In the genomic region with DNA sequence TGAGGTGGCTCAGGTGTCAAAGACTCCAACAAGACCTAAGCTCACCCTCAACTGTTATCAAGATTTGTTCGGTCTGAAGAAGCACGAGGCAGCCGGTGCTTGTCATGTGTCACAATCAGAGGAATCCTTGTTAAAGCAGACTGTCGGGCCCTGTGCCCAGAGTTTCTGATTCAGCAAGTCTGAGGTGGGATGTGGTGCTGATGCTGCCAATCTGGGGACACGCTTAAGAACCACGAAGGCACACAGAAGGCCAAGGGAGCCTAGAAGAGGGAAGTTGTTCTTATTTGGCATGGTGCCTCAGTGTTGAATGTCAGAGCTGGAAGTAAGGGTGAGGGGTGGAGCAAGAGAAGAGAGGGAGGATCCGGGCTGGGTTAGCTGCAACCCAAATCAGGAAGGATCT, we compare ENCODE assay signal across 8 mouse cellular contexts.
DNase-seq lines count a peak whose midpoint lies in the region.

No protein-coding gene starts in this region.

- peak; percentile 59 for DNase-seq in urinary bladder, postnatal 14 days (ENCODE audit: low spot score)
- DNase-seq in urinary bladder, adult 2 months (ENCODE audit: low spot score), result no peak
- DNase-seq in heart, adult 8-10 months (ENCODE audit: low spot score), result peak; percentile 48
- peak; percentile 53 to 67 for DNase-seq in left cerebral cortex, postnatal 10 days (ENCODE audit: extremely low spot score in 1 of 2, low spot score in 2 of 2)
- DNase-seq in right cerebral cortex, postnatal 10 days (ENCODE audit: low spot score in 2 of 2), result peak; percentile 82 to 87
- no peak for DNase-seq in adrenal gland, postnatal 36 days
- DNase-seq in testis, postnatal 10 days (ENCODE audit: low spot score), result no peak
- no peak for DNase-seq in thymus, postnatal 10 days (ENCODE audit: low spot score in 2 of 2)

- intact Hi-C loops in left cerebral cortex, postnatal 10 days (cut with DNase I), result no loop called here

Comparison
In these comparisons a context has a peak if more than half of its experiments do, and no peak if none do; other contexts are left out.
1. DNase-seq: peak in urinary bladder, postnatal 14 days (single experiment), heart, adult 8-10 months (single experiment), left cerebral cortex, postnatal 10 days (2 of 2) and right cerebral cortex, postnatal 10 days (2 of 2); none in urinary bladder, adult 2 months (single experiment), adrenal gland, postnatal 36 days (0 of 2), testis, postnatal 10 days (single experiment) and thymus, postnatal 10 days (0 of 2).